Mouse (Mus musculus) liver, embryonic 11.5 days (tissue): Measurements from ENCODE around the gene Nbea. TPM values are rescaled to one million over a fixed set of nuclear protein-coding genes. Genes with fewer than 3 reads are reported as not detected.

Experiments
- ATAC-seq: fragments of 200-750 bp; cut with Nextera tagmentation; replicated peaks from 2 replicates; pipeline ENCODE4 v1.8.0; 2017; ENCODE audit warnings: moderate number of reproducible peaks, mild to moderate bottlenecking, moderate TSS enrichment, moderate library complexity; ENCODE audit not compliant: low FRiP score
- DNase-seq: peaks from one replicate; pipeline ENCODE4 v3.0.0-alpha.2; 2017; ENCODE audit warnings: low spot score
- H3K27ac ChIP-seq: fragments of 300-500 bp; sonication (generic); 2 replicates; pipeline ENCODE4 v1.5.1; 2014; ENCODE audit warnings: mild to moderate bottlenecking, low read depth, low read length, control low read depth
- H3K27me3 ChIP-seq: fragments of 300-500 bp; sonication (generic); replicated peaks from 2 replicates; pipeline ENCODE4 v1.6.1; 2014; ENCODE audit warnings: low read length, mixed read lengths; ENCODE audit not compliant: control insufficient read depth, insufficient read depth
- H3K36me3 ChIP-seq: fragments of 300-500 bp; sonication (generic); 2 replicates; pipeline ENCODE4 v1.6.1; 2014; ENCODE audit warnings: mild to moderate bottlenecking, low read length, moderate library complexity, mixed read lengths; ENCODE audit not compliant: control insufficient read depth, insufficient read depth
- H3K4me1 ChIP-seq: fragments of 300-500 bp; sonication (generic); replicated peaks from 2 replicates; pipeline ENCODE4 v1.6.1; 2014; ENCODE audit warnings: low read length, mixed read lengths; ENCODE audit not compliant: control insufficient read depth, insufficient read depth
- H3K4me2 ChIP-seq: fragments of 300-500 bp; sonication (generic); 2 replicates; pipeline ENCODE4 v1.6.1; 2014; ENCODE audit warnings: mild to moderate bottlenecking, control low read depth, moderate library complexity
- H3K4me3 ChIP-seq: fragments of 300-500 bp; sonication (generic); 2 replicates; pipeline ENCODE4 v1.5.1; 2014; ENCODE audit warnings: low read depth, low read length, control low read depth
- H3K9ac ChIP-seq: fragments of 300-500 bp; sonication (generic); 2 replicates; pipeline ENCODE4 v1.6.1; 2014; ENCODE audit warnings: low read depth, low read length, control low read depth
- H3K9me3 ChIP-seq: fragments of 300-500 bp; sonication (generic); 2 replicates; pipeline ENCODE4 v1.6.1; 2016; ENCODE audit warnings: low read length, inconsistent platforms, mixed read lengths; ENCODE audit not compliant: control insufficient read depth
- WGBS: fragments of 180-500 bp; shearing (Covaris S2); extraction: QIAGEN DNeasy Blood & Tissue Kit; methylation state at CpG from one replicate; pipeline ENCODE4 v1.1.7; 2014; 5-methylcytosine and 5-hydroxymethylcytosine counted together
- polyA plus RNA-seq: library from polyadenylated mRNA; unstranded; fragments of >200 nt; fragmentation: Nextera tagmentation; extraction: Ambion mirVana; gene quantifications from 2 replicates; pipeline ENCODE4 v1.2.1, GENCODE M21; 2014

The Nbea gene
- polyA plus RNA-seq, 1 experiment from 2014 or later, result 5.0 TPM

DNA sequence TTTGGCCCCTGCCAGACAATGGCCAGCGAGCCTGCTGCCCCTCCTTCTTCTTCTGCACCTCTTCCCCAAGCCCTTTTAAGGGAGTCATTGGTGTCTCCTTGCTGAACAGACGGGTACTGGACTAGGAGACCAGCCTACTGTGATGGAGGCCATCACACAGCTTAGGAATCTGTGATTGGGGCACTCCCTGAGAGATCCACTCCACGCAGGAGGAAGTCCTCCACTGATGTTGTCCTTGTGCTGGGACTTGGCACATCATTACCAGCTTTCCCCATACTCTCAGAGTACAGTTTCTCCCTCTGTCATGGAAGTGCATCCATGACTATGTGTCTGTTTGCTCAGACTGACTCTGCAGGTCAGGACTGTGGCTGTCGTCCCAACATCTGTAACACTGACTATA, 531.6 kb downstream of the Nbea start:
- no peak for DNase-seq
- ATAC-seq, result no peak
- WGBS, result 67% methylated on average over 4 of the region's 4 CpGs
- Histone ChIP-seq H3K4me1 (no peaks in the 10 kb centered on the region), H3K27me3 (no peaks in the 10 kb centered on the region), H3K9me3 (no peaks in the 10 kb centered on the region), H3K36me3 (no peaks in the 10 kb centered on the region), H3K9ac (no peak overlapping the region), H3K27ac (no peak overlapping the region; the same call in 1 of the 2 replicates), H3K4me2 (no peak overlapping the region), H3K4me3 (no peak overlapping the region)

DNA sequence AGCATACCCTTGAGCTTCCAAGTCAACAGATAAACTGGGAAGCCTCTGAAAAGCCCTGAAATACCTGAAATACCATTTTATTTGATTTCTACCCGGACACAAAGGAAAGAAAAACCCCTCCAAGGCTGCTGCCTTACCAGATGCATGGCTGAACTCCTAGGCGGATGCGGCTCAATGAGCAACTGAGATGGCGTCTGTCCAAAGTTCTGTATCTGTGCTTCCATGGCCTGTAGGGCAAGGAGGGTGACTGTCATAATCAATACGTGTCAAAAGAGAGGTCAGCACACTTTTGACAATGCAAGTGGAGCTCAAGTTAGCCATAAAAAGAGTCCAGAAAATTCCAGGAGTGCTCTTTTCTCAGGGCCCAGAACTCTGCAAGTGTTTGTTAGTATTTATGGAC, 534.0 kb downstream of the Nbea start:
- 76% methylated on average over 5 of the region's 5 CpGs for WGBS
- Histone ChIP-seq H3K4me2 (no peak overlapping the region), H3K27me3 (no peaks in the 10 kb centered on the region), H3K4me3 (no peak overlapping the region), H3K27ac (no peak overlapping the region), H3K9ac (no peak overlapping the region), H3K36me3 (no peaks in the 10 kb centered on the region), H3K9me3 (no peaks in the 10 kb centered on the region), H3K4me1 (no peaks in the 10 kb centered on the region)
- DNase-seq (no peak), ATAC-seq (no peak)

DNA sequence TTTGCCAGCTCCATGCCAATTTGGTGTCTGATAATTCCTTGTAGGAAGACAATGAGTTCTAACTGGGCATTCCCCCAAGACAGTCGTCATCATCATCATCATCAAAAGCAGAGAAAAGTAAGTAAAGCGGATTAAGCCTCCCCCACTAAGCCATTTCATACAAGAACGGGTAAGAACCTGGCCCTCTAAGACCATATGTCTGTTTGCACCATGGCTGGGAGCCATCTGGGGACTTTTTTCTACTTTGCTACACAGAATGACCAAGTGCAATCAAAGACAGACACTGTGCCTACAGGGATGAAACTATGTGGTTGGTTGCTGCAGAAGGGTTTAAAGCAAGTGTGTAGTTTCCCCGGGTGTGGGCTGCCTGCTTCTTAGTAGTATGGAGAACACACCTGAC, 535.2 kb downstream of the Nbea start:
- no peaks in the 10 kb centered on the region for H3K36me3 ChIP-seq
- DNase-seq (no peak), ATAC-seq (no peak)
- no peak overlapping the region for H3K4me3 ChIP-seq
- H3K27ac ChIP-seq, result no peak overlapping the region
- H3K9me3 ChIP-seq, result no peaks in the 10 kb centered on the region
- no peaks in the 10 kb centered on the region for H3K27me3 ChIP-seq
- no peaks in the 10 kb centered on the region for H3K4me1 ChIP-seq
- WGBS, result 79% methylated on average over 4 of the region's 4 CpGs
- no peak overlapping the region for H3K9ac ChIP-seq
- H3K4me2 ChIP-seq, result no peak overlapping the region

DNA sequence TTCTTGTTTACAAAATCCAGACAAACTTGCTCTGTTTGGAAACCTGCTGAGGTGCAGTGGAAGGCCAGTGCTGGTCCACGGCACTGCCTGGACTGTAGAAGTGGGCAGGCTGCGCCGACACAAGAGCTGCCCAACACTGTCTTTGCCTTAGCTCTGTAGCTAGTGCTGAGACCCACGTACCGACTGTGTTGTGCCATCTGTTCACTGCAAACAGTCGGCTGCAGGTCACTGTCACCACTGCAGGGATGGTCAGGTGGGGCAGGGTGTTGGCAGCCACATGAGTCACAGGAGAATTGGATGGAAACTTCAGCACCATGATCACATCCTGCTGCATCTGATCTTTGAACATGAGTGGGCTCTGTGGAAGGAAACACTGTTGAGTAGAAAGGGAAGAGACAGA, 536.3 kb downstream of the Nbea start:
- H3K27ac ChIP-seq, result no peak overlapping the region
- DNase-seq, result no peak
- no peaks in the 10 kb centered on the region for H3K27me3 ChIP-seq
- no peaks in the 10 kb centered on the region for H3K36me3 ChIP-seq
- H3K4me1 ChIP-seq, result no peaks in the 10 kb centered on the region
- WGBS, result 80% methylated on average over 6 of the region's 6 CpGs
- no peak overlapping the region for H3K9ac ChIP-seq
- H3K9me3 ChIP-seq, result no peaks in the 10 kb centered on the region
- H3K4me3 ChIP-seq, result no peak overlapping the region
- ATAC-seq, result no peak
- H3K4me2 ChIP-seq, result no peak overlapping the region

DNA sequence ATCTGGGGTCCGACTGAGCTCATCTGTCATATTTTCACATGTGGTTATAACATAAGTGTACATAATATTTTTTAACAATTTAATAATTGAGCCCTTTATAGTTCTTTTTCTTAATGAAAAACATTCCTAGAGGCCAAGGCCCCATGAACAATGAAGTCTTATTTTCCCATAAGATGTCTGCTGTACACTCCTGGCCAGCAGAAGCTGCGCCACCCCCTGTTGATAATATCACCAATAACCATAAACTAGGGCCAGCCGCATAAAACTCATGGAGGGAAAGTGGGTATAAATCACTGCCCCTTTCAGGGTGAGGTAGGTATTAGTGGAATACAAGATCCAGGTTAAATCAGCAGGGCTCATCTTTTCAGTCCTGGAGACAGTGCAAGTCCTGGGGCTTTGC, 537.1 kb downstream of the Nbea start:
- ATAC-seq (no peak), DNase-seq (no peak)
- H3K4me3 ChIP-seq, result no peak overlapping the region
- WGBS, result 83% methylated on average over 3 of the region's 3 CpGs
- no peak overlapping the region for H3K4me2 ChIP-seq
- no peaks in the 10 kb centered on the region for H3K36me3 ChIP-seq
- H3K27me3 ChIP-seq, result no peaks in the 10 kb centered on the region
- H3K27ac ChIP-seq, result no peak overlapping the region
- no peaks in the 10 kb centered on the region for H3K9me3 ChIP-seq
- H3K4me1 ChIP-seq, result no peaks in the 10 kb centered on the region
- H3K9ac ChIP-seq, result no peak overlapping the region

DNA sequence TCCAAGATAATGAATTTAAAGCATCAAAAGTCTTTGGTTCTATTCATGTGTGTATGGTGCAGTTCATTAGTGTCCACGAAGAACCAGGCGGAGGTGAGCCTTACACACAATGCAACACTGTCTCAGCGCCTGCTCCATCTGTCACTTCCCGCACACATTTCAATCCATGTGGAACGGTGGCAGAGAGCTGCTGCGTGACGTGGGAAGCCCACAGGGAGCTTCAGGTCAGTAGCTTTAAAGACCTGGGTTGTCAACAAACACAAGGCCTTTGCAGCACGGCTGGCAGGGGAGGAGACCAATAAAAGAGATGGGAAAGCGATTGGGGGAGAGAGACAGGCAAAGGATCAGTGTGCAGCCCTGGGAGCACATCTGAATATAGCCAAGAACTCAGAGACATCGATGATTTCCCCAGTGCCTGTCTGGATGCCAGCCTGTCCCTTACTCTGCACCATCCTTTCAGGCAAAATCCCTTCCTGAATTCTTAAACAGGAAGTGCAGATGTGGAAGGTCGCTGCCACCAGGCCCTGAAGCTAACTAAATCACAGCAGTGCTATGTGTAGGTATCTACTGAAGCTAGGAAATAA, 539.4 kb downstream of the Nbea start:
- H3K4me1 ChIP-seq, result no peaks in the 10 kb centered on the region
- H3K36me3 ChIP-seq, result no peaks in the 10 kb centered on the region
- no peaks in the 10 kb centered on the region for H3K27me3 ChIP-seq
- DNase-seq (no peak), ATAC-seq (no peak)
- no peak overlapping the region for H3K9ac ChIP-seq
- H3K27ac ChIP-seq, result no peak overlapping the region
- 82% methylated on average over 11 of the region's 11 CpGs for WGBS
- H3K4me2 ChIP-seq, result no peak overlapping the region
- no peak overlapping the region for H3K4me3 ChIP-seq
- H3K9me3 ChIP-seq, result no peaks in the 10 kb centered on the region

DNA sequence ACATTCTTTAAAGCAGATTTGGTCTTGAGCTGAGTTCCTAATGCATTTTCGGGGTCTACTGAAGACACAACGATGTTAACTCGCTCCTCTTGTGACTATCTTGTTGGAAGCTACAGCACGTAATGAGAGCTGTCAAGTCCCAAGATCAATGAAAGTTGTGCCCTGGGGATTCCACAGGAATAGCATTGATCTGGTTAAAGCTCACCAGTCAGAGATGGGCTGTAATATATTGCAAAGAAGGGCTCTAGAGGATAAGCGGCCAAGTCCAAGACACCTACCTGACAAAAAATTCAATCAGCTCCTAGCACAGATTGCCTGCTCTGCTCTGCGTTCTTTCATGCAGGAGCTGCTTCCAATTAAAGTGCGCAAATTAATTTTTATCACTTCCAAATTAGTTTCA, 545.8 kb downstream of the Nbea start:
- H3K4me3 ChIP-seq, result no peak overlapping the region
- no peak overlapping the region for H3K4me2 ChIP-seq
- H3K27ac ChIP-seq, result no peak overlapping the region
- no peak overlapping the region for H3K9ac ChIP-seq
- no peaks in the 10 kb centered on the region for H3K4me1 ChIP-seq
- WGBS, result 77% methylated on average over 7 of the region's 7 CpGs
- ATAC-seq (no peak), DNase-seq (no peak)
- no peaks in the 10 kb centered on the region for H3K27me3 ChIP-seq
- no peaks in the 10 kb centered on the region for H3K9me3 ChIP-seq
- H3K36me3 ChIP-seq, result no peaks in the 10 kb centered on the region

DNA sequence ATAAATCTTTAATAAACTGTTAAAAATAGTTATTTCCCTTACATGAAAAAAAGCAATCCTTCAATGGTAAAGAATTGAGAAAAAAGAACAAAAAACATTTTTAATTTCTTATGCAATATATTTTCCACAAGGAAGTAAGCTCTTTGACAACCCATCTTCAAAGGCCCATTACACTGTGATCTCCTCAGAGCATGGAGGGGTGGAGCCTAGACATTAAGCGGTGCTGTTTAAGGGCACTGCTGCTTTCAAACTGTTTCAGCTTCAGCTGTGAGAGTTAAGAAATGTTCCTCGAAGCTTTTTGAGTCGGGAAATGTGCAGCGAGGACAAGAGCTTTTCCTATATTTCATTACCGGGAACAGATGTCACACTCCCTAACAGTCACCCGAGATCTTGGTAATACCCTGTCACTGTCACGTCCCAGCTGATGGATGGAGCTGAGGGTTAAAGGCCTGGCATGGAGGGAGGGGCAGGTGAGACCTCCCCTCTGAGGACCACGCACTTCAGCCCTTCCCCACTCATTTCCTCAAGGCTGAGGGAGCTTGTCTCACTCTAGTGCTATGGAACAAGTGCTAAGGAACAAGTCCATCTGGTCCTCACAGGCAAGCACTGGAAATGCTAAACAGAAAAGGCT, 547.8 kb downstream of the Nbea start:
- no peak overlapping the region for H3K9ac ChIP-seq
- 69% methylated on average over 8 of the region's 8 CpGs for WGBS
- no peaks in the 10 kb centered on the region for H3K36me3 ChIP-seq
- no peak overlapping the region for H3K27ac ChIP-seq
- H3K4me2 ChIP-seq, result no peak overlapping the region
- ATAC-seq (no peak), DNase-seq (no peak)
- no peaks in the 10 kb centered on the region for H3K9me3 ChIP-seq
- H3K4me3 ChIP-seq, result no peak overlapping the region
- H3K4me1 ChIP-seq, result no peaks in the 10 kb centered on the region
- H3K27me3 ChIP-seq, result no peaks in the 10 kb centered on the region

DNA sequence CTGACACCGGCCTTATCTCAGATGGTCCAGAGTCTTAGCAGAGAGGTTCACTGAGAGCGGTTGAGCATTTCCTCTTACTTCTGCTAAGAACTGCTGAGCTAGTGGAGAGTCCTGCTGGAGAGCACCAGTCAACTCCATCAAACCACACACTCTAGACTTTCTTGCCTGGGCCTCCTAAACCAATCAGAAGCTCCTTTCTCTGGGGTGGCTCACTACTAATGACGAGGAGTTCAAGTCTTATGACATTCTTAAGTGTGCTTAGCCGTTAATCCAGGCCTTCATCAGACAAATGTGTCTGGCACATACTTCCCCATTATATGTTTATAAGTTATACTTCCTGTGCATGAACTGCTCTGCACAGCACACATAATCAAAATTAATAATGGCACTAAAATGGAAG, 556.4 kb downstream of the Nbea start:
- Histone ChIP-seq H3K36me3 (peaks cover 2% of the 10 kb centered on the region), H3K9me3 (no peaks in the 10 kb centered on the region), H3K4me1 (no peaks in the 10 kb centered on the region), H3K9ac (no peak overlapping the region), H3K4me2 (no peak overlapping the region), H3K27ac (no peak overlapping the region), H3K4me3 (no peak overlapping the region), H3K27me3 (no peaks in the 10 kb centered on the region)
- DNase-seq (no peak), ATAC-seq (no peak)
- 58% methylated on average over 4 of the region's 4 CpGs for WGBS
